Mouse (Mus musculus): ENCODE data around the gene Wfikkn1.

DNA sequence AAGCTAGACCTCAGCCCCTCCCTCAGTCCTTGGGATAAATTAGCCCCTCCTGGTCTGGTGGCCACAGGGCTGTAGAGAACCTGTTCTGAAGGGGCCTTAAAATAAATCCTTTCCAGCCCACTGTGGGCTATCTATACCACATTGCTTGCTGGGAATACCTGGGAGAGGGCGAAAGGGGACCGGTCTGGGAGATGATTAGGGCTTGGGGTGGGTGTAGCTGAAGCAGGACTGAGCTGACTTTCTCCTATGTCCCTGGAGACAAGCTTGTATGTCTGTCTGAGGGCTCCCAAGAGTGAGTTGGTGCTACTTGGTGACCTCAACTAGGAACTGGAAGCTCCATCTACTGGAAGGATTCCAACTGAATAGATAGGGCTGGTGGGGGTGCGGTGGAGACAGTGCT, 3.6 kb downstream of the Wfikkn1 start:
- TF ChIP-seq CTCF (IDR thresholded peaks at IDR 0.05 in 2 of 3, conservative IDR thresholded peaks at IDR 0.05 in 1 of 3; ENCODE audit: control insufficient read depth in 1 of 3, insufficient read depth in 1 of 3, low read depth in 2 of 3, low read length in 3 of 3, poor library complexity in 1 of 3, severe bottlenecking in 1 of 3): no peak
- TF ChIP-seq ZKSCAN1 (IDR thresholded peaks at IDR 0.05; ENCODE audit: low read depth, low read length): no peak
- TF ChIP-seq UBTF (IDR thresholded peaks at IDR 0.05; ENCODE audit: borderline replicate concordance, insufficient read depth, low read depth, low read length): no peak
- no peak for TF ChIP-seq HCFC1 (IDR thresholded peaks at IDR 0.05; ENCODE audit: low read depth, low read length)
- TF ChIP-seq MAX (IDR thresholded peaks at IDR 0.05; ENCODE audit: low read length): no peak
- no peak for TF ChIP-seq POLR2A (IDR thresholded peaks at IDR 0.05; ENCODE audit: control insufficient read depth in 1 of 2, insufficient read depth in 1 of 2, low read depth in 1 of 2, low read length in 2 of 2, poor library complexity in 1 of 2)
- no peak for TF ChIP-seq TAL1 (IDR thresholded peaks at IDR 0.05; ENCODE audit: low read length)
